Mouse (Mus musculus) kidney, postnatal 4 days (tissue): ENCODE measurements around the gene Map3k15.

Source experiments
- DNase-seq, 2 experiments: peaks; one replicate each; pipeline ENCODE4 v3.0.0; 2021; ENCODE audit warnings: mixed read lengths in 2 of 2

Map3k15 gene

GRCm38 (mm10) chrX:160136153-160136552, 147.9 kb downstream of the Map3k15 start:
- DNase-seq = no peak

- DNase-seq = no peak
Observed at GRCm38 (mm10) chrX:160137177-160137860, 149.1 kb downstream of the Map3k15 start.

GRCm38 (mm10) chrX:160137861-160138717, 149.9 kb downstream of the Map3k15 start, which contains the start of gene Pdha1:
TSS of gene Pdha1 (minus strand) at chrX:160138413.
- DNase-seq = peak; percentile 89 to 93

- DNase-seq = no peak
Observed at GRCm38 (mm10) chrX:160146806-160147205, 158.6 kb downstream of the Map3k15 start.

- no peak for DNase-seq
Observed at GRCm38 (mm10) chrX:160147406-160147805, 159.2 kb downstream of the Map3k15 start.

- DNase-seq = no peak
Observed at GRCm38 (mm10) chrX:160148859-160149258, 160.6 kb downstream of the Map3k15 start.

GRCm38 (mm10) chrX:160153147-160153815, 165.0 kb downstream of the Map3k15 start:
- DNase-seq = peak; percentile 25 to 32

GRCm38 (mm10) chrX:160164259-160164658, 176.0 kb downstream of the Map3k15 start:
- no peak for DNase-seq

- DNase-seq = no peak
Observed at GRCm38 (mm10) chrX:160166246-160166985, 178.2 kb downstream of the Map3k15 start.

GRCm38 (mm10) chrX:160170150-160170549, 181.9 kb downstream of the Map3k15 start:
- peak; percentile 70 to 73 for DNase-seq
